Mouse (Mus musculus): ENCODE measurements at regions not wholly inside any gene's neighbourhood (a gene's known extent, or its start where the extent isn't known, plus 50 kb on each side); places are given as distances from the start of the nearest gene placed in this dataset.

GRCm38 (mm10) chr14:74428226-74428625 lies 212.4 kb upstream of the Htr2a start:
- TF ChIP-seq CTCF (IDR thresholded peaks at IDR 0.05; ENCODE audit: low read depth) = no peak
- TF ChIP-seq EP300 (IDR thresholded peaks at IDR 0.05; ENCODE audit: low read depth) = no peak
